Mouse (Mus musculus) T-helper 17 cell (primary cell): Measurements from ENCODE around the gene Sf3a1.
"Not testable (repeated sequence)": the region's sequence is repeated elsewhere in the genome, so short reads cannot be mapped to it uniquely, and the experiment has no call there.

Experiments
- in situ Hi-C, 2 experiments: fragments of 300-600 bp; cut with MboI, MseI; formaldehyde crosslinking; loops; 1 replicate in 1 of 2; 2 replicates in 1 of 2; pipeline ENCODE4 v1.15.1; 2025; ENCODE audit warnings: high pct_unique_total_duplicates in 2 of 2

The Sf3a1 gene

GRCm38 (mm10) chr11:4159808-4160708, at the start of gene Sf3a1, which contains the start of gene Ccdc157:
Gene Sf3a1, plus strand, starts transcription at chr11:4160350.
Gene Ccdc157, minus strand, starts transcription at chr11:4160293.
- in situ Hi-C loops, result no loop called here

GRCm38 (mm10) chr11:4112033-4112432, 48.1 kb upstream of the Sf3a1 start:
- in situ Hi-C loops, result no loop called here

DNA sequence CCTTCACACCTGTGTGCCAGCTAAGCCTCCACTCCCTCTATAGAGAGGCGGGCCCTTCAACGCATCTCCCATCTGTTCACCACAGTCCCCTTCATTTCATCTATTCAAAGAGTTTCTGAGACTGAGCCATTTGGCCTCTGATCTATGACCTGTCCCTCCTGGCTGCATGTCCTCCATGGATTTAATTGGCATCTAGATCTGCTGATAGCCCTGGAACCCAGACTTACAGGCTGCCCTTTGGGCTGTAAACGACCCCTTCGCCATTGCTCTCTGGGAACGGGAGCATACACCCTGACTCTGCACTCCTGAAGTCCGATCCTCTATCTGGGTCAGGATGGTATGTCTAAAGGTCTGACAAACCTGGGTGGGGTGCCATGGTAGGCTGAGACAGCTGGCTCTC, 47.3 kb upstream of the Sf3a1 start:
- in situ Hi-C loops, result no loop called here

GRCm38 (mm10) chr11:4113496-4113895, 46.7 kb upstream of the Sf3a1 start:
- in situ Hi-C loops, result no loop called here

DNA sequence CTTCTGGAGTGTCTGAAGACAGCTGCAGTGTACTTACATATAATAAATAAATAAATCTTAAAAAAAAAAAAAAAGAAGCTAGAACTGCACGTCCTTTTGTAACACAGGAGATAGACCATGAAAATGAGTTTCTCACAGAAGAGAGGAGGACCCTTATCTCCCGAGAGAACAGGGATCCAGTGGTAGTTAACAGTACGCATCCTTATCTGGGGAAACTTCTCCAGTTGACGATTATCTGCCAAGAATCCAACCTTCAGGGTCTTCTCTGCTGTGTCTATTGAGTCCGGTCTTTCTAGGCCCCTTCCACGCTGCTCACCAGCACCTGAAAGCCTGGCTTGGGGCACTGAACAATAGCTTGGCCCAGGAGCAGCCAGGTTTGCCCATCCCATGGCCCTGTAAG, 46.2 kb upstream of the Sf3a1 start:
- in situ Hi-C loops, result no loop called here

DNA sequence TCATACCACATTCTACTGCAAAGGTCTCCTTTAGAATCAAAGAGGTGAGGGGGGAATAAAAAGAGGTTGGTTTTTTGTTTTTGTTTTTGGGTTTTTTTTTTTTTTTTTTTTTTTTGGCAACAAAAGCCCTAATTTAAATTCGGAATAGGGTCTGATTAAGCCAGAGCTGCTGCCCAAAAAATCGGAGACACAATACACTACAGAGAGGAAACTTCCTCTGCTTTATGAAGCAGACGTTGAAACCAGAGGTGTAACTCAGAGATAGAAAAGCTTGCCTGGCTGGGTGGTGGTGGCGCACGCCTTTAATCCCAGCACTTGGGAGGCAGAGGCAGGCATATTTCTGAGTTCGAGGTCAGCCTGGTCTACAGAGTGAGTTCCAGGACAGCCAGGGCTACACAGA, 45.6 kb upstream of the Sf3a1 start:
- in situ Hi-C loops, result not testable (repeated sequence)

DNA sequence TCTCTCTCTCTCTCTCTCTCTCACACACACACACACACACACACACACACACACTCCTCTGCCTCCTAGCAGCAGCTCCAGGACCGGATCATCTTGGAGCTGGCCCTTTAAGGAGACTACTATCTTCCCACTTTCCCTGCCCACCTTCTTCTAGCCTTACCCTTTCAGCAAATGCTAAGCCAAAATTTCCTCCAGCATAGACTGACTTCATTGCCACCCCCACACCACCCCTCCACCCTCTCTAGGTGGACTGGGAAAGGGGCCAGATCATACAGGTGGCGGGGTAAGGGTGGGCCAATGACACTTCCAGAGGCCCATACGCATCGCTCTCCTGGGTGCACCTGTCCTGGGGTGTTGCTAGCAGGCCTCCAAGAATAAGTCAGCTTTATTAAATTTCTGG, 44.7 kb upstream of the Sf3a1 start:
- in situ Hi-C loops, result no loop called here

DNA sequence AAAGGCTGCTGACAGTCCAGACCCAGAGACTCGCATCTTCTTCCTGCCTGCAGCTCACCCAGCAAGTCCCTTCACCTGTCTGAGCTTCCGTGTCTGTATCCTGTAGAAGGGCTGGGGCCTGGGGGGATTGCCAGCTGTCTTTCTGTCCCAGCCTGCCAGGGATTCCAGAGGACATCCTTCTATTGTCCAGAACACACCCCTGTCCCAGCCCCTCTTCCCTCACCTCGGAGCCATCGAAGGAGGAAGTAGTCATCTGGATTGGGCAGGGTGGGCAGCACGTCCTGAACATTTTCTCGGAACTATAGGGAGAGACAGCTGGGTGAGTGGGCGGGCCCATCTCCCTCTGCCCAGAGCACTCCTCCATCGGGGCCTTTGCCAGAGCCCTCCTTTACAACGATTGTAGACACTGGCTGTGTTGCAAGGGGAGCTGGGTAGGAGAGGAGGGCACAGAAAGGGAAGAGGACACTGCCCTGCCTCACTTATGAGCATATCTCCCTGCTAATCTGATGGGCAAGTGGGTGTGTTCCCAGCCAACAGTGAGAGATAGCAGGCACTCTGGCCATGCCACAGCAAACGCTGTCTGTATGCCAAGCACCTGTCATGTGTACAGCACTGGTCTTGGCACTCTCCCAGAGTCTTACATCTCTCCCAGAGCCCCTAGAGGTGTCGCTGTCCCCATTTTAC, 43.5 kb upstream of the Sf3a1 start:
- in situ Hi-C loops, result no loop called here

- in situ Hi-C loops, result no loop called here
Observed at GRCm38 (mm10) chr11:4117372-4118071, 42.6 kb upstream of the Sf3a1 start.

GRCm38 (mm10) chr11:4118081-4118921, 41.8 kb upstream of the Sf3a1 start:
- in situ Hi-C loops, result no loop called here

GRCm38 (mm10) chr11:4119635-4120034, 40.5 kb upstream of the Sf3a1 start:
- in situ Hi-C loops, result no loop called here

DNA sequence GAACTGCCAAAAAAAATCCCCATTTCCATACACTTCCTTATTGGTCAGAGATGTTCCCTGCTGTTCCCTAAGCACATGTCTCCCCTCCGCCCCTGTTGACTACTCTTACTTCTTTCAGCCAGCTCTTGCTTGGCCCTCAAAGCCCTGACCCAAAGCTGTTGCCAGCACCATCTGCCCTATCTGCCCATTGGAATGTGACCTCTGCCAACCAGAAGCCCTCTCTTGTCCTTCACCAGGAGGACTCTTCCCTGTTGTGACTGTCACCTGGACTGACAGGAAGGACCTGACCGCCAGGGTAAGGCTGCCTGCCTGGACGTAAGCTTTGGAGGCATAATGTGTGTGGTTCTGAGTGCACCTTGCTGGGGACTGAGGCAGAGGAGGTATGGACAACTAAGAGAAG, 38.5 kb upstream of the Sf3a1 start:
- in situ Hi-C loops, result no loop called here

DNA sequence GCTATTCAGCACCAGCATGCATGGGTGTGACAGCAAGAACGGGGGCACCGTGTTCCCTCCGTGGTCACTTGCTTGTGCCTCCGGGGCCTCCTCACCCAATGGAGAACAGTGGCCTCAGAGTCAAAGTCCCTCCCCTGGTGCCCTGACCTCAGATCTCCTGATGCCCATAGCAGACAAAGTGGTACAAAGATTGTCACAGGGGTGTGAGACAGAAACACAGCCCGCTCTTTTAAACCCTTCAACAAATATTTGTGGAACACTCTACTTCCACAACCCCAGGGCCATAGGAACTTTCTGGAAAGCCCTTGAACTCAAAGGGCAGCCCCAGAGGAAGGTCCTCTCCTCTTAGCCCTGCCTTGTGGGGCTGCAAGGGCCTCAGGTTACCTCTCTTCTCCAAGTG, 37.9 kb upstream of the Sf3a1 start:
- in situ Hi-C loops, result no loop called here

DNA sequence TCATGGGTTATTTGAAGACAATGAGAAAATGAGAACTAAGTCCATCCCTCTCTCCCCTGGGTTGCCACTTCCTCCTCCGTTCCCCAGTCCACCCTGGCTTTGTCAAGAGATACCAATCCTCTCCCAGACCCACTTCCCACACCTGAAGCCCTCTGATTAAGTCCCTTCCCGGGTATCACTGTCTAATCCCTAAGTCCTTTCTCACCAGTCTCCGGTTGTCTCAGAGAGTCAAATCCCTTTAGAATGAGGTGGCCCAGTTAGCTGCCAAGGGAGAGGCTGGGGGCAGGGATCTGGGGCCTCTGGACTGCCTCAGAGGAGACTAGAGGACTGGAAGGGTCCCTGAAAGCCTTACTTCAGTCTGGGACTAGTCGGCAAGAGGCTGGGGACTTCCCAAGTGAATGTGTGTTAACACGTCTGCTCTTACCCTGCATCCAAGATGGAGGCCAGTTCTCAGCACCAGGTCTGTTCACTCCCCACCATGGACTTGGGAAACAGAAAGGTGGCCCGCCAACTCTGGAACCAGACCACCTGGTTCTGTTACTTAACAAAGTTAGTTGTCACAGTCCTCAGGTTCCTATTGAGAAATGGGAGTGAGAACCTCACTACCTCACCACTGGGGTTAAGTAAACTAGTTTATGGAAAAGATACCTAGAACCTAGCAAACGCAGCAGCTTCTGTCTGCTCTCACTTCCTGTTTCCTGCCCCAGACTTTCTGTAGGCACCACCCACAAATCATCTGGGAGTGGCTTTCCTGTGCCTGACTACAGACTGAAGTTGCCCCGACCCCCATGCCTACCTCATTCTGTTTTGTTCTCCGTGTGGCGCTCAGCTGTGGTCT, 37.2 kb upstream of the Sf3a1 start, which contains the start of gene Sec14l2:
TSS of gene Sec14l2 (minus strand) at position 674 of the 838 bp plus-strand sequence.
- in situ Hi-C loops, result no loop called here

DNA sequence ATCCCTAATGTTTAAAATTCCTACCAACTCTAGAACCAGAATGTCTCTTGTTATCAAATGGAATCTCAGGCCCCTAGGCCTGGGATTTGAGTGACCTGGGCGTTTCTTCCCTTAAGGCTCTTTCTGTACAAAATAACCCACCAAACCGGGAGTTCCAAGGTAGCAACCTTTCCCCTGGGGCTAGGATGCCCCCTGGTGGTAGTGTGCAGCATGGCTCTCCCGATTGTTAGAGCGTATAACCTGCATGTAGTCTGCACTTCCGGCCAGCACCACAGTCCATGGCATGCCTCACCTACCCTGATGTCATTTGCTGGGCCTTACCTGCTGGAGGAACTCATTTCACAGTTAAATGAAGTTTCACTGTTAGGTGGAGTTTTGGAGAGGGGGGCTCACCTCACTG, 36.2 kb upstream of the Sf3a1 start:
- in situ Hi-C loops, result no loop called here

GRCm38 (mm10) chr11:4127059-4127458, 33.1 kb upstream of the Sf3a1 start:
- in situ Hi-C loops, result no loop called here

GRCm38 (mm10) chr11:4128461-4128860, 31.7 kb upstream of the Sf3a1 start:
- in situ Hi-C loops, result not testable (repeated sequence)

GRCm38 (mm10) chr11:4133450-4133849, 26.7 kb upstream of the Sf3a1 start:
- in situ Hi-C loops, result no loop called here

- in situ Hi-C loops, result no loop called here
Observed at GRCm38 (mm10) chr11:4134400-4134799, 25.8 kb upstream of the Sf3a1 start.
